Mouse (Mus musculus): ENCODE results near the gene Esrp2.
A peak's percentile ranks its signal among the peaks of the same experiment; 100 is the strongest.

Gene Esrp2

GRCm38 (mm10) chr8:106147868-106148565 is 11.2 kb upstream of the Esrp2 start:
- no peak for DNase-seq (ENCODE audit: low spot score in 2 of 2)

DNA sequence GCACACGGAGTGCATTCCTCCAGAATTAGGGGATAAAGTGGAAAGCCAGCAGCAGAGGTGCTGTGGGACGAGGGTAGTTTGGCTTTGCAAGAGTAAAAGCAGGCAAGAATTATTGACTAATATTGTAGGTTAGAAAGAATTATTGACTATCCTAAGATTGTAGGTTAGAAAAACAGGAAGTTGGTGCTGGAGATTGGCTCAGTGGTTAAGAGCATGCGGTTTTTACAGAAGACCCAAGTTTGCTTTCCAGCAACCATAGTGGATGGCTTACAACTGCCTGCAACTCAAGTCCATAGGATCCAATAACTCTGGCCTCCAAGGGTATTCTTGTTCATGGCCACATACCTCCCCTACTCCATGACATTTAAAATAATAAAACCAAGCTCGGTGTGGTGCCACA is 9.2 kb upstream of the Esrp2 start:
- DNase-seq (ENCODE audit: low spot score in 2 of 2), result no peak

DNA sequence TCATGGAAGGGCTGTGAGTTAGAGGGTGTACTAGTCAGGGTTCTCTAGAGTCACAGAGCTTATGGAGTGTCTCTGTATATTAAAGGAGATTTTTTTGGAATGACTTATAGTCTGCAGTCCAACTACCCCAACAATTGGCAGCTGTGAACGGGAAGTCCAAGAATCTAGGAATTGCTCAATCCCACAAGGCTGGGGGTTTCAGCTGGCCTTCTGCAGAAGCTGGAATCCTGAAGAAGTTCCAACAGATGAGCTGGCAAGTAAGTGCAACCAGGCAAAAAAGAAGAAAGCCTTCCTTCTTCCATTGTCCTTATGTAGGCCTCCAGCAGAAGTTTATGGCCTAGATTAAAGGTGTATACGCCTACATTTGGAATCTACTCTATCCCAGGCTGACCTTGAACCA is 8.6 kb upstream of the Esrp2 start:
- DNase-seq (ENCODE audit: low spot score in 2 of 2), result no peak

GRCm38 (mm10) chr8:106140769-106141168 is 4.0 kb upstream of the Esrp2 start:
- DNase-seq (ENCODE audit: low spot score in 2 of 2), result peak; percentile 77 to 93

DNA sequence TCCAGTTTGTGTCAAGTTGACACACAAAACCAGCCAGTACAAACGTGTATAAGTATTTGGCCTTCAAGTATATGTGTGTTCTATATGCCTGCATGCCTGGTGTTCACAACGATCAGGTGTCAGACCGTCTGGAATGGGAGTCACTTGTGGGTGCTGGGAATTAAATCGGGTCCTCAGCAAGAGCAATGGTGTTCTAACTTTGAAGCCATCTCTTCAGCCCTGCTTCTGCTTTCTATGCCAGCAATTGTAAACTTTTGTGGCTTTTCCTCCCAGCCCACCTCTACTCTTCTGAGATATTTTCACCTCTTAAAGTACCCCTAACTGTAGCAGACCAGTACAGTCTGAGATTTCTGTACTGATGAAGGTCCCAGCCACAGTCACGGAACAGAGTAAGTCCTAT is 3.4 kb upstream of the Esrp2 start:
- DNase-seq (ENCODE audit: low spot score in 2 of 2), result no peak

GRCm38 (mm10) chr8:106138616-106139015 is 1.8 kb upstream of the Esrp2 start:
- DNase-seq (ENCODE audit: low spot score in 2 of 2), result no peak

DNA sequence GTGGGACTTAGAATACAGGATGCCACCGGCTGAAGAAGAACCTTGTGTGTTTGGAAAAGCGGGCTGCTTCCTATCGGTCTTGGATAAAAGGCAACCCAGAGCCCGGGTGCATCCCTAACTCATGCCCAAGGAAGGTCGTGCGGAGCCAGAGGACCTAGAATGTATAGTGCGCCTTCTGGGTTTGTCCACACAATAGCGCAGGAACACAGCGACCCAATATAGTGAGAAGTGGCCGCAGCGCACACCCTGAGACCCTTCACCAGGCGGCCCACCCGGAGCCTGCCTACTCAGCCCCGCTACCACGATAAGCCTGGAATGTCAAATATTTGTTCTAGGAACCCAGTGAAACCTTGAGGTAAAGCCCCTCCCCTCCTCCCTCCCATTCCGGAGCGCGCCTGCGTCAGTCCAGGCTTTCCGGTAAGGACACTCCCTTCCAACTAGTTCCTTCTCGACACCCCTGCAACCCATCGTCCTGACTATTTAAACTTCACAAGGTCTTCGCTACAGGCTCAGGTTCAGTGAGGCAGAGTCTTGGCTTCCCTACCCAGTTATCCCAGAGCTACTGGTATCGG is 1.2 kb upstream of the Esrp2 start:
- DNase-seq (ENCODE audit: low spot score in 2 of 2), result peak in 1 of 2 experiments; percentile 63

DNA sequence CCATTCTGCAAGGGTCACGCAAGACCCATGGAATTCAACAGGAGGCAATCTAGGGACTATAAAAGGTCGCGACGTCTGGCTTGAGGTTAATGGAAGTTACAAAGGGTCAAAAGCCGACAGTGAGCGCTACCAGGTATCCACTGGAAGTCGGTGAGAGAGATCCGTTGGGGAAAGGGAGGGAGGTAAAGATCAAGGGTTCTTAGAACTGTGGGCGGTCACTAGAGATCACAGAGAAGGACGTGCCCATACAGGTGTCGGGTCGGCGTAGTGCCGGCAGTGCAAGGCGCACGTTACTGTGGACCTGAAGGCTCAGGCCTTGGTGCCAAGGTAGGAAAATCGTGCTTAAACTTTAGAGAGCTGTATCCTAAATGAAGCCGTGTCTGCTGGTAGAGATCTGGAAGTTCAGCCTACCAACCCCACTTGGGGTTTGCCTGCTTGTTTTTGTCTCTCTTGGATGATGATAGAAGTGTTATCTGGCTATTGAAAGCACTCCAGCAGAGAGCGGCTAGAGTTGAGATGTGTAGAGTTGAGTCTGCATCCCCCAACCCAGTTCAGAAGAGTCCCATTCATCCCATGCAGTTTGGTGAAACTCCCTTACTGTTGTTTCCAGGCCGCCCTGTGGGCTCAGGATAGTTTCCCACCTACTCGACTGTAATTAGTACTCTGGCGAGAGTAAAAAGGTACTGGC is 588 bp upstream of the Esrp2 start:
- DNase-seq (ENCODE audit: low spot score in 2 of 2), result no peak

- no peak for DNase-seq (ENCODE audit: low spot score in 2 of 2)
Measured at GRCm38 (mm10) chr8:106135672-106136071, 1.1 kb downstream of the Esrp2 start.

DNA sequence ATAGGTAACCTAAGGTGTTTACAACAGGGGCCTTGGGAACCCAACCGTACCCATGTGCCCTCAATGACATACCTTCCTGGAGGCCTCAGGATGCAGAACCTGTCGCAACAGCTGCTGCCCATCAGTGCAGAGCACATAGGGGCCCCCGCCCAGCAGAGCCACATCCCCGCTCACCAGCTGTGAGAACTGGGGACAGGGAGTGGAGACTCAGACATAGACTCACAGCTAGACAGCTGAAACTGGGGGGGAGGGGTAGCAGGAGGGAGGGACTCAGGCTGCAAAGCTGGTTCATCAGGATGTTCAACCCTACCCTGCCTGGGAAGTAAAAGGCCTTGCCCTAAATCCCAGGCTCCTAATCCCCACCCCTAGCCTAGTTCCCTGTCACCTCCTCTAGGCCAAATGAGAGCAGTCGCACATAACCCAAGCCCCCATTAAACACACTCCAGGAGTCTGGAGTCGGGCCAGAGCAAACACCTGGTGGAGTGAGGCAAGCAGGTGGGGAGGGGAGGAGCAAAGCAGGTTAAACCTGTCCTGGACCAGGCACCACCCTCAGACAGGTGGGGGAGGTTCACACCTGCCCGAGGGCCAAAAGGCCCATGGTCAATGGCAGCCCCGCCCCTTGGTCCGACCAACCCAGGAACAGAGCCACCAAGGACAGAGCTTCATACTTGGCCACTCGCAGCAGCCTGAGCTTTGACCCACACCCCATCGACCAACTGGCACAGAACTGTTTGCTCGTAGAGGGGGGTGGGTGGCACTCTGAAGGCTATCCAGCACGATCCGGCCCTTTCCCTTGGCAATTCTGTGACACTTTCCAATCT is 1.8 kb downstream of the Esrp2 start:
- DNase-seq (ENCODE audit: low spot score in 2 of 2), result no peak

- no peak for DNase-seq (ENCODE audit: low spot score in 2 of 2)
Measured at GRCm38 (mm10) chr8:106133946-106134345, 2.8 kb downstream of the Esrp2 start.

DNA sequence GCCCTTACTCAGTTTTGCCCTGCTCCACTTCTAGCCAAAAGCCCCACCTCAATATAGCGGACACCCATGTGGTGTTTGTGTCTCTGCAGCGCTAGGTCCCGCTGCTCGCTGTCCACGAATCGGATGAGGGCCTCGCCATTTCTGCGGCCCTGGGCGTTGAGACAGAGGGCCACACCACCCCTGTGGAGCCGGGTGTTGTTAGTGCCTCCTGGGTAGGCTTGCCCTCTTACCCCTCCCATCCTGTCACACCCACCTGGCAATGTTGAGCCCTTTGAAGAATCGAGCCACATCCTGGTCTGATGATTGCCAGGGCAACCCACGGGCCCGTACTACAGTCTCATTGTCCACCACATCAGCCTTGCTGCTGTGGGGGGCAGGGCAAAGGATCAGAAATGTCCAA is 3.2 kb downstream of the Esrp2 start:
- DNase-seq (ENCODE audit: low spot score in 2 of 2), result peak in 1 of 2 experiments; percentile 63

GRCm38 (mm10) chr8:106132356-106132755 is 4.4 kb downstream of the Esrp2 start:
- no peak for DNase-seq (ENCODE audit: low spot score in 2 of 2)

DNA sequence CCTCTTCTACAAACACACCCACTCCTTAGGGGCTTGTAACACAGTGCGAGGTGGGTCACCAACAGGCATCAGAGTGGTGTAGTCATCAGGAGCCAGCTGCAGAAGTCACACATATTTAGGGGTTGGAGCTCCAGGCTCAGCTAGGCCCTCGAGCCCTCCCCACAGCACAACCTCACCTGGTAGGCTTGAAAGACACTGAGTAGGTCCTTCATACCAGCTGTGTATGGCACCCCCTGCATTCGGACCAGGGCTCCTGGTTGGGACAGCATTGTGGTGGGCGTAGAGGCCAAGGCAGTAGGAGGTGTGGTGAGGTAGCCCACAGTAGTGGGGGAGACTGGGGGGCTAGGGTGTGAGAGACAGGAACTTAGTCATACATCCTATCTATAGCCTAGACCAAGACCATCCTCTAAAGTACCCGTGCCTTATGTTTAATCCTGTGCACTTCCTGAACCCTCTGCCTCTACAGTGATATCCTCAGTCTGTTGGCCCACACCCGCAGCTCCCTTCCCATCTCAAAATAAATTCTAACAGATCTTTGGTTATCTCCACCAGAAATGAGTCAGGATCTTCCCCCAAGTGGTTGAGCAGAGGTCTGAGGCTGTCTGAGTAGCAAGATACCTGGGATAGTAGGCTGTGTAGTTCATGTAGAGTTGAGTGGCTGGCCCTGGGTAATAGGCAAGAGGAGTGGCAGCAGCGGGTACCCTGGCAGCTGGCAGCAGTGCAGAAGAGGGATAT is 5.1 kb downstream of the Esrp2 start:
- no peak for DNase-seq (ENCODE audit: low spot score in 2 of 2)

- no peak for DNase-seq (ENCODE audit: low spot score in 2 of 2)
Measured at GRCm38 (mm10) chr8:106131021-106131420, 5.8 kb downstream of the Esrp2 start.

DNA sequence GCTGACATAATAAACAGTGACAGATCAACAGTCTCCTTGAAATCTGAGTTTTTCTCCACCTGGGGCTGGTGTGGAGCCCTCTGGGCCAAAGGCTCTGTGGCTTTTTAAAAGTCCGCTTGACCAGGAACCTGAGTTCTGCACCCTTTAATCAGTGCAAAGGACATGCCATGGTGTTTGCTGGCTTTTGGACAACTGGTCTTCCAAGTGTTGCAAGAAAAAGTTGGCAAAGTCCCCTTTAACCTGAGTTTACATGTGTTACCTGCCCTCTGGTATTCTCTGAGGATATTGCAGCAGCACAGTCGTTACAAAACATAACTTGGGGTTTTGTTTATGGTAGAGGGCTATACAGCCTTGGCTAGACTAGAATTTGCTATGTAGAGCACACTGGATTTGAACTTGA is 6.3 kb downstream of the Esrp2 start:
- no peak for DNase-seq (ENCODE audit: low spot score in 2 of 2)

GRCm38 (mm10) chr8:106129997-106130396 is 6.8 kb downstream of the Esrp2 start:
- DNase-seq (ENCODE audit: low spot score in 2 of 2), result peak in 1 of 2 experiments; percentile 75

DNA sequence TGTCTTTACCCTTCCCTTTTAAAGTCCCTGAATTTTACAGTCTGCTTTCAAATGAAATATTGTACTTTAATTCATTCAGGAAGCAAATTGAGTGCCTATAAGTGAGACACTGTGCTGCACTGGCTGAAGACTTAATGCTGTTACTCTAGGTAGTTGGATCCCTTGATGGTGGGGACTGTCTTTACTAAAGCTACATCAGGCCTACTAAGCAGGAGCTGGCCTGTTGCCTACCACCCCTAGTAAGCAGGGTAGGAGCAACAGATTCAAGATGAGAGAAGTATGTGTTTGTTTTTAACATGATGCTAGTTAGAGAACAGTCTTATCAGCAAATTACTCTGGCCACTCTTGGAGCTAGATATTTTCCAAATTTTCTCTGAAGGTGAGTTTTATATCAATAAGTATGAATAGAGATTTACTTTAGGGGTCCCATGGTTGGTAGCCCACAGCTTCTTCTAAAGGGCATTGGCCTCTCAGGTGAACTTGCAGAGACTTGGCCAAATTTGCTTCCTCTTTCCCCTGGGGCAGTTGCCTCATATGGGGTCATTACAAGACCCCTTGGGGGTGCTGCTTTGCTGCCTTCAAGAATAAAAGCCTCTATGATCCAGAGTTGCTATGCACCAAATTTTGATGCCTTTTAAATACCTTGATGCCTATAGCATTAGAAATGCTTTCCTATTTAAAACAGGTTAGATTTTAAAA is 7.4 kb downstream of the Esrp2 start:
- DNase-seq (ENCODE audit: low spot score in 2 of 2), result peak in 1 of 2 experiments; percentile 74

DNA sequence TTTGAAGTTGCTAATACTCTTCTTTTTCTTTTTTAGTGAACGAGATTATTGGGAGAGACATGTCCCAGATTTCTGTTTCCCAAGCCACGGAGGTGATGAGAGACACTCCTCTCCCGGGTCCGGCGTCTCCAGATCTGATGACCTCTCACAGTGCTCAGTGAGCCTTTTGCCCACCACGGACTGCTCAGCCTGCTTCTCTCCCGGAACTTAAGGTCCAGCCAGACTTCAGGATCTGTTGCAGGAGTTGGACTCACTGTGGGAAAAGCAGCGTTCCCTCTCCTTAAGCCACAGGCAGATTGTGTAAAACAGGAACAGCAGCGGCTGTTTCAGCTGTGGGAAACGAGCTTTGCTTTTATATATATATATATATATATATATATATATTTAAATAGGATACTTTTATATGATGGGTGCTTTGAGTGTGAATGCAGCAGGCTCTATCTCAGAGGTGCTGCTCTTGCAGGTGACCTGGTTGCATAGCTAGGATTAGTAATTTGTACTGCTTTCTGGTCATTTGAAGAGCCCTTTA is 8.8 kb downstream of the Esrp2 start:
- peak; percentile 36 to 82 for DNase-seq (ENCODE audit: low spot score in 2 of 2)

- DNase-seq (ENCODE audit: low spot score in 2 of 2), result no peak
Measured at GRCm38 (mm10) chr8:106127054-106127453, 9.7 kb downstream of the Esrp2 start.

- no peak for DNase-seq (ENCODE audit: low spot score in 2 of 2)
Measured at GRCm38 (mm10) chr8:106126055-106126454, 10.7 kb downstream of the Esrp2 start.

Measured in spleen, postnatal 4 days (tissue).